Mouse (Mus musculus): ENCODE measurements at regions not wholly inside any gene's neighbourhood (a gene's known extent, or its start where the extent isn't known, plus 50 kb on each side); places are given as distances from the start of the nearest gene placed in this dataset.

- no peak for DNase-seq
These were observed 117.5 kb upstream of the Jag1 start for GRCm38 (mm10) chr2:137233936-137234335.

GRCm38 (mm10) chr2:137231161-137231560, 114.7 kb upstream of the Jag1 start:
- DNase-seq, result no peak

GRCm38 (mm10) chr2:137229422-137230069, 113.1 kb upstream of the Jag1 start:
- DNase-seq, result no peak

- no peak for DNase-seq
These were observed 111.1 kb upstream of the Jag1 start for GRCm38 (mm10) chr2:137227495-137227894.

- DNase-seq, result no peak
These were observed 108.5 kb upstream of the Jag1 start for GRCm38 (mm10) chr2:137224702-137225552.

- no peak for DNase-seq
These were observed 99.3 kb upstream of the Jag1 start for GRCm38 (mm10) chr2:137215697-137216096.

- no peak for DNase-seq
These were observed 91.4 kb upstream of the Jag1 start for GRCm38 (mm10) chr2:137207846-137208245.

- peak; percentile 1 for DNase-seq
These were observed 87.9 kb upstream of the Jag1 start for GRCm38 (mm10) chr2:137204274-137204850.

GRCm38 (mm10) chr2:137200101-137200500, 83.7 kb upstream of the Jag1 start:
- DNase-seq, result no peak

- DNase-seq, result no peak
These were observed 75.7 kb upstream of the Jag1 start for GRCm38 (mm10) chr2:137192183-137192582.

GRCm38 (mm10) chr2:137169176-137169575, 52.7 kb upstream of the Jag1 start:
- no peak for DNase-seq

- DNase-seq, result no peak
These were observed 52.2 kb upstream of the Jag1 start for GRCm38 (mm10) chr2:137168626-137169025.
